8 mouse cellular contexts compared by ENCODE assay signal in genomic region chr2:25304657-25305541, GRCm38 (mm10). TPM values are rescaled to one million over a fixed set of nuclear protein-coding genes. Genes with fewer than 3 reads are reported as not detected.
DNase-seq lines count a peak whose midpoint lies in the region; ATAC-seq and TF ChIP-seq lines count a peak whose summit lies in the region.

No protein-coding gene starts in this region.

- DNase-seq in heart, postnatal 36 days: no peak
- peak; percentile 60 for DNase-seq in ZHBTc4 (ENCODE audit: low read depth, low spot score)
- peak; percentile 56 for DNase-seq in kidney, postnatal 10 days
- peak; percentile 70 for DNase-seq in mesoderm, embryonic 11.5 days (ENCODE audit: low read depth, low spot score)
- DNase-seq in stomach, postnatal 0 days (ENCODE audit: low spot score): peak; percentile 63
- no peak for DNase-seq in layer of hippocampus, postnatal 36 days

- H3K4me1 ChIP-seq in heart, embryonic 12.5 days (replicated peaks): peaks cover 12% of the 10 kb centered on the region; the same call in 1 of the 2 replicates
- 0 out of 2 replicates have a peak, but pooled peaks cover 13% of the 10 kb centered on the region for H3K4me1 ChIP-seq in forebrain, embryonic 12.5 days
- H3K4me1 ChIP-seq in stomach, postnatal 0 days (replicated peaks; ENCODE audit: control insufficient read depth, insufficient read depth): 0 out of 2 replicates have a peak, but pooled peaks cover 2% of the 10 kb centered on the region

- H3K9ac ChIP-seq in heart, embryonic 12.5 days: peak overlapping the region; percentile 37; the same call in 1 of the 2 replicates
- peak overlapping the region; percentile 61 for H3K9ac ChIP-seq in forebrain, embryonic 12.5 days
- peak overlapping the region; percentile 35 for H3K9ac ChIP-seq in stomach, postnatal 0 days (ENCODE audit: low read length)

- H3K27me3 ChIP-seq in heart, embryonic 12.5 days (replicated peaks): peaks cover 78% of the 10 kb centered on the region
- peaks cover 66% of the 10 kb centered on the region for H3K27me3 ChIP-seq in forebrain, embryonic 12.5 days
- no peaks in the 10 kb centered on the region for H3K27me3 ChIP-seq in stomach, postnatal 0 days (ENCODE audit: control insufficient read depth, insufficient read depth, low read length)

- no peak for TF ChIP-seq CTCF in stomach, postnatal 0 days (IDR thresholded peaks at IDR 0.05; ENCODE audit: low read depth)

- no peak for ATAC-seq in heart, embryonic 12.5 days (ENCODE audit: insufficient number of reproducible peaks, low FRiP score)
- ATAC-seq in forebrain, embryonic 12.5 days (ENCODE audit: low FRiP score): peak; percentile 83
- peak; percentile 61 for ATAC-seq in stomach, postnatal 0 days (ENCODE audit: low FRiP score, low TSS enrichment)

- WGBS in heart, embryonic 12.5 days: 2% methylated on average over 45 of the region's 45 CpGs
- WGBS in forebrain, embryonic 12.5 days: 2% methylated on average over 41 of the region's 45 CpGs
- 2% methylated on average over 40 of the region's 45 CpGs for WGBS in stomach, postnatal 0 days

- no peaks in the 10 kb centered on the region for H3K36me3 ChIP-seq in heart, embryonic 12.5 days
- no peaks in the 10 kb centered on the region for H3K36me3 ChIP-seq in forebrain, embryonic 12.5 days (replicated peaks)
- no peaks in the 10 kb centered on the region for H3K36me3 ChIP-seq in stomach, postnatal 0 days (ENCODE audit: control insufficient read depth, insufficient read depth, low read length)

- intact Hi-C loops in heart, postnatal 36 days (cut with DNase I): no loop called here

- H3K4me3 ChIP-seq in heart, embryonic 12.5 days: peak overlapping the region; percentile 49
- peak overlapping the region; percentile 49 for H3K4me3 ChIP-seq in forebrain, embryonic 12.5 days (replicated peaks)
- peak overlapping the region; percentile 42 for H3K4me3 ChIP-seq in stomach, postnatal 0 days (ENCODE audit: low read depth, low read length)

- no peak overlapping the region for H3K27ac ChIP-seq in heart, embryonic 12.5 days (ENCODE audit: poor library complexity, severe bottlenecking)
- H3K27ac ChIP-seq in forebrain, embryonic 12.5 days: no peak overlapping the region
- H3K27ac ChIP-seq in stomach, postnatal 0 days (replicated peaks): no peak overlapping the region

- no peaks in the 10 kb centered on the region for H3K9me3 ChIP-seq in heart, embryonic 12.5 days (replicated peaks)
- H3K9me3 ChIP-seq in forebrain, embryonic 12.5 days: no peaks in the 10 kb centered on the region
- no peaks in the 10 kb centered on the region for H3K9me3 ChIP-seq in stomach, postnatal 0 days (ENCODE audit: control insufficient read depth, low read length)

- H3K4me2 ChIP-seq in heart, embryonic 12.5 days: peak overlapping the region; percentile 87
- H3K4me2 ChIP-seq in forebrain, embryonic 12.5 days: peak overlapping the region; percentile 87
- H3K4me2 ChIP-seq in stomach, postnatal 0 days (replicated peaks; ENCODE audit: low read depth): peak overlapping the region; percentile 69

- no peak for TF ChIP-seq EP300 in stomach, postnatal 0 days (optimal IDR thresholded peaks at IDR 0.05)

RNA-seq across cellular contexts. Expression of gene Grin1, which starts 14.1 kb away (rescaled TPM):
- 0.44 TPM in 1 of 2 replicates, not detected in the other for polyA plus RNA-seq in heart, embryonic 12.5 days (2016; fragmentation: Nextera tagmentation; extraction: Ambion mirVana)
- not detected for total RNA-seq in heart, postnatal 36 days (2021)
- polyA plus RNA-seq in forebrain, embryonic 12.5 days (2016; fragmentation: Nextera tagmentation; extraction: Ambion mirVana): 2.2 and 5.6 TPM in 2 replicates
- polyA plus RNA-seq in stomach, postnatal 0 days (2015; fragmentation: Nextera tagmentation; extraction: Ambion mirVana): 1.3 TPM in 2 replicates
- total RNA-seq in layer of hippocampus, postnatal 36 days (2021): 100 to 1,000 TPM; 420 to 431 TPM

RNA-seq across cellular contexts. Expression of gene Lrrc26, which starts 15.2 kb away (rescaled TPM):
- not detected in 2 replicates for polyA plus RNA-seq in heart, embryonic 12.5 days (2016; fragmentation: Nextera tagmentation; extraction: Ambion mirVana)
- not detected for total RNA-seq in heart, postnatal 36 days (2021)
- not detected in 2 replicates for polyA plus RNA-seq in forebrain, embryonic 12.5 days (2016; fragmentation: Nextera tagmentation; extraction: Ambion mirVana)
- polyA plus RNA-seq in stomach, postnatal 0 days (2015; fragmentation: Nextera tagmentation; extraction: Ambion mirVana): 34.9 and 42.1 TPM in 2 replicates
- total RNA-seq in layer of hippocampus, postnatal 36 days (2021): not detected

RNA-seq across cellular contexts. Expression of gene Tmem210, which starts 17.0 kb away (rescaled TPM):
- not detected in 2 replicates for polyA plus RNA-seq in heart, embryonic 12.5 days (2016; fragmentation: Nextera tagmentation; extraction: Ambion mirVana)
- total RNA-seq in heart, postnatal 36 days (2021): not detected
- polyA plus RNA-seq in forebrain, embryonic 12.5 days (2016; fragmentation: Nextera tagmentation; extraction: Ambion mirVana): not detected in 2 replicates
- not detected in 2 replicates for polyA plus RNA-seq in stomach, postnatal 0 days (2015; fragmentation: Nextera tagmentation; extraction: Ambion mirVana)
- not detected for total RNA-seq in layer of hippocampus, postnatal 36 days (2021)

RNA-seq across cellular contexts. Expression of gene Man1b1, which starts 27.2 kb away (rescaled TPM):
- 34.0 and 40.9 TPM in 2 replicates for polyA plus RNA-seq in heart, embryonic 12.5 days (2016; fragmentation: Nextera tagmentation; extraction: Ambion mirVana)
- 10 to 100 TPM; 21.9 to 23.2 TPM for total RNA-seq in heart, postnatal 36 days (2021)
- 74.8 and 80.8 TPM in 2 replicates for polyA plus RNA-seq in forebrain, embryonic 12.5 days (2016; fragmentation: Nextera tagmentation; extraction: Ambion mirVana)
- 29.2 and 29.9 TPM in 2 replicates for polyA plus RNA-seq in stomach, postnatal 0 days (2015; fragmentation: Nextera tagmentation; extraction: Ambion mirVana)
- total RNA-seq in layer of hippocampus, postnatal 36 days (2021): 10 to 100 TPM; 50.6 to 52.3 TPM

RNA-seq across cellular contexts. Expression of gene Anapc2, which starts 32.6 kb away (rescaled TPM):
- 83.4 and 87.7 TPM in 2 replicates for polyA plus RNA-seq in heart, embryonic 12.5 days (2016; fragmentation: Nextera tagmentation; extraction: Ambion mirVana)
- total RNA-seq in heart, postnatal 36 days (2021): 10 to 100 TPM; 38.6 to 39.1 TPM
- 134 and 141 TPM in 2 replicates for polyA plus RNA-seq in forebrain, embryonic 12.5 days (2016; fragmentation: Nextera tagmentation; extraction: Ambion mirVana)
- polyA plus RNA-seq in stomach, postnatal 0 days (2015; fragmentation: Nextera tagmentation; extraction: Ambion mirVana): 57.5 and 59.6 TPM in 2 replicates
- total RNA-seq in layer of hippocampus, postnatal 36 days (2021): 10 to 100 TPM; 83.0 to 83.3 TPM

Comparison
In these comparisons a context has a peak if more than half of its experiments do, and no peak if none do; other contexts are left out.
1. DNase-seq: peak in ZHBTc4 (single experiment), kidney, postnatal 10 days (single experiment), mesoderm, embryonic 11.5 days (single experiment) and stomach, postnatal 0 days (single experiment); none in heart, postnatal 36 days (0 of 2) and layer of hippocampus, postnatal 36 days (0 of 2).
2. RNA of gene Lrrc26, which starts 15.2 kb away (polyA plus RNA-seq): 34.9 to 42.1 TPM in stomach, postnatal 0 days; not detected in forebrain, embryonic 12.5 days and not detected in heart, embryonic 12.5 days; every median in the first group is over 10 times any median in the second.
3. Peak in every context shown above with its lines, with median percentiles within 50 percentile points of each other: H3K4me2 ChIP-seq, H3K4me3 ChIP-seq and H3K9ac ChIP-seq.